Mouse (Mus musculus): ENCODE results near the gene Gpcpd1. TPM values are rescaled to one million over a fixed set of nuclear protein-coding genes. Genes with fewer than 3 reads are reported as not detected.

Gpcpd1 gene
- total RNA-seq, 2 experiments from 2014 or later, result 219 to 274 TPM

DNA sequence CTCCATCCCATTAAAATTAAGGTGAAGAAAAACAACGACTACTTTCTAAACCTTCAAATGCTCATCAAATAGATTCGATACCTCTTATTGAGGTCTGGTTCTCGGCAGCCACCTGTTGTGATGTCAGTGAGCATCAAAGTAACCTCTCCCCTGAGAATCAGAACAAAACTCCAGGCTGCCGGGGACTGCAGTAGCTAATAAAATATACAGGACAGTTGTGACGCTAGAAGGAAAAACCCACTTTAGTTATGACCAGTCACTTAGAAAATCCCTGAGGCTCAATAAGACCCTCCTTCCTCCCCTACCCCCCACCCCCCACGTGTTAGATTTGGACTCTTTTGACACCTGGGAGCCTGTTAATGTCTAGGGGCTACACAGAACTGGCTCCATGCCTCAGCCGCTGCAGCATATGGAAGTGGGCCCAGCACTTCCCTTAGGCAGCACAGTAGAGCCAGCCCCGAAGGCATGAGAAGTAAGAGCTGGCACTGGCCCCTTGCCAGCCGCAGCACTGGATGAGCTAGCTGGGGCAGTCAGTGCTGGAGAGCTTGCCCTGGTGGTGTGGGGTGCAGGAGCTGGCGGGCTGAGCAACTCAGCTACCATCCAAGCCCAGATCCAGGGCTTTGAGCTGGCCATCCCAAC lies 60.5 kb downstream of the Gpcpd1 start:
- intact Hi-C loops (cut with DNase I), result no loop called here
- DNase-seq, result peak; percentile 33 to 42

DNA sequence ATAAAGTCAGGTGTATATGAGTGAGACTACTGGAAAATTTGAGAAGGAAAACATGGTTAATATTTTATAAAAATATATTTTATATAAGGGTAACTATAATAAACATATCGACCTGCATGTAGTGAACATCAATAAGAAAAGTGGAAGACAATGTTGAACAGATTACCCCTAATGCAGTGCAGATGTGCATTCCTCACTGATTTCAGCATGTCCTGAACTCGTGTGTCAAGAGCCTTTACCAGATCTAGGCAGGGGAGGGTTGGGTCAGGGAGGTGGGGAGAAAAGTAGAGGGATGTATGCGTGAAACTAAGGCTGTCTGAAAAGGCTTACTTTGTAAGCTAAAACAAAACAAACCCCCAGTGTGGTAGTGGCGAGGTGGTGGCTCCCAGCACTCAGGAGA lies 61.4 kb downstream of the Gpcpd1 start:
- intact Hi-C loops (cut with DNase I), result no loop called here

DNA sequence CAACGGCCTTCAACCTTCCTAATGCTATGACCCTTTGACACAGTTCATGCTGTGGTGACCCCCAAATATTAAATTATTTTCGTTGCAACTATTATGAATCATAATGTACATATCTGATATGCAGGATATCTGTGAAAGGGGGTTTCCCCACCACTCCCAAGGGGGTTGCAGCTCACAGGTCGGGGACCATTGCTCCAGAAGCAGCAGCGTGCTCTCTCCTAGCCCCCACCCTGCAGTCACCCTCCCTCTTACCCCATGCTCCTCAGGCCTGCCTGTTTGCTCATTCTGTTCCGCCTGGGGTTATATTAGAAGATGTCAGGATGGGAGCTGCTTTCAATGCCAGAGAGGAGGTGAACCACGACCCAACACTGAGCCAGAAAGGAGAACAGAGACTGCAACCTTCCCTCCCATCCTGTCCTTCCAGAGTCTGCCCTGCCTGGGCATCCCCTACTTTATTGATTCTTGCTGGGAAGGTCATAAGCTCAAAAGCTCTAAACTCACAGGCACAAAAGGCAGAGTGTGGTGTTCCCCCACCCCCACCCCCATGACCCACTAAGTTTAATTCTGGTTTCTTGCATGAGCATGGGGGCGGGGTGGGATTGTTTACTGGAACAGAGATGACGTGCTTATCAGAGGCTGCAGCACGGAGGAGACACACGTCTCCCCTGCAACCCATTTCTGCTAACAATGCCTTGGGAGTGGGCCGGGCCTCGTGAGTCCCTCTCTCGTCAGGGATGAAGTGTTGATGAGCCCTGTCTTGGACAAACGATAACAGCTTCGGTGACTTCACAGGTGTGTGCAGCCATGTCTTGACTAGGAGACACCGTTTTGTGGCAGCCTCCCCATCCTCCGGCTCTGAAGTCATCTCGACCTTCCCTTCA lies 69.3 kb downstream of the Gpcpd1 start:
- intact Hi-C loops (cut with DNase I), result loop anchor here (1.0 kb wide), 1 partner anchor 198 kb away; no protein-coding TSS in a partner anchor
- DNase-seq, result no peak

More for the DNA sequence above, 61.4 kb downstream of the Gpcpd1 start:
- DNase-seq, result no peak

DNA sequence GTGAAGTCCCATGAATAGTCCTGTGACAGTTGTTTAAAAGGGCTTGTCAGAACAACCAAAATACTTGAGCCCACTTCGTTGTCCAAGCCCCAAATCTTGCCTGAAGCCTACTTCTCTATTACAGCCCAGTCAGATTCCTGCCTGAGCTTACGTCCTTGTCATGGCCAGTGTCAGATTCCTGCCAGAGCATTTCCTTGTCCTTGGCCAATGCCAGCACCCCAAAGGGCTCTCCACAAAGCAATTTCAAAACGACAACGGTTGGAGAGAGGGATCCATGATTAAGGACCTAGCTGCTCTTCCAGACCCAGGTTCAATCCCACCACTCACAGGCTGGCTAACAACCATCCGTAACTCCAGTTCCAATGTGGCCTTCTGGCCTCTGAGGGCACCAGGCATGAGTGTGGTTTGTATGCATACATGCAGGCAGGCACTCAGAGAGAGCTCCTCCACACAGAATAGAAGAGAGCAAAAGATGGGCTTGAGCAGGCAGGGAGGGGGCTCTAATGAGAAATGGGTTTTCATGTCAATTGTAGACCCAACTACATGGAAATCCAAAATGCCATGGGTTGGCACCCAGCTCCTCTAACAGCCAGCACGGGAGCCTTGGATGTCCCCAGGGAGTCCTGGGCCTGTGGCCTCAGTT lies 70.2 kb downstream of the Gpcpd1 start:
- no peak for DNase-seq
- intact Hi-C loops (cut with DNase I), result loop anchor here (2.0 kb wide), 1 partner anchor 389 kb away; no protein-coding TSS in a partner anchor

DNA sequence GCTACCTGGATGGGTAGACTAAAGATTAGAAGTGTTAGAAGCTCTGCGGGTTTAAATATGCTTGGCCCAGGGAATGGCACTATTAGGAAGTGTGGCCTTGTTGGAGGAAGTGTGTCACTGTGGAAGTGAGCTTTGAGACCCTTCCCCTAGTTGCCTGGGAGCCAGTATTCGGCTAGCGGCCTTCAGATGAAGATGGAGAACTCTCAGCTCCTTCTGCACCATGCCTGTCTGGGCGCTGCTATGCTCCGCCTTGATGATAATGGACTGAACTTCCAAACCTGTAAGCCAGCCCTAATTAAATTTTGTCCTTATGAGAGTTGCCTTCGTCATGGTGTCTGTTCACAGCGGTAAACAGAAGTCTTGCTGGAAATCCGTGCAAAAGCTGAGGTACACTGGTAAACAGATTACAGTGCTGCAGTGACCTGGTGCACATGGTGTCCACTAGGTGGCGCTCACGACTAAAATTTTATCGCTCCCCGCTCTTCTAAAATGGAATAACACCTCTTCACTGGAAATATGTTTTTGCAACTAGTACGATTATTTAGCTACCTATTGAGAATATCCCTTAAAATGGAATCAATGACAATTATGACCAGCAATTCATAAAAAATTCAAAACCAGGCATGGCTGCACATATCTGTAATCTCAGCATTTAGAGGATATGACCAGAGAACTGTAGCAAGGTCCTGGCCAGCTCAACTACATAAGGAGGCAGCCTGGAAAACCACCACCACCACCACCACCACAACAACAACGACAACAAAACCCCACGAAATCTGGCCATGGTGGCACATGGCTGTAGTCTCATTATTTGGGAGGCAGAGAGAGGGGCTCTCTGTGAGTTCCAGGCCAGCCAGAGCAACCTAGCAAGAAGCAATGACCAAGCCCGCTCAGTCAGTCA lies 71.1 kb downstream of the Gpcpd1 start:
- DNase-seq, result peak; percentile 75 to 83
- intact Hi-C loops (cut with DNase I), result loop anchor here (1.0 to 2.0 kb wide), 2 partner anchors 185 to 390 kb away; no protein-coding TSS in a partner anchor

DNA sequence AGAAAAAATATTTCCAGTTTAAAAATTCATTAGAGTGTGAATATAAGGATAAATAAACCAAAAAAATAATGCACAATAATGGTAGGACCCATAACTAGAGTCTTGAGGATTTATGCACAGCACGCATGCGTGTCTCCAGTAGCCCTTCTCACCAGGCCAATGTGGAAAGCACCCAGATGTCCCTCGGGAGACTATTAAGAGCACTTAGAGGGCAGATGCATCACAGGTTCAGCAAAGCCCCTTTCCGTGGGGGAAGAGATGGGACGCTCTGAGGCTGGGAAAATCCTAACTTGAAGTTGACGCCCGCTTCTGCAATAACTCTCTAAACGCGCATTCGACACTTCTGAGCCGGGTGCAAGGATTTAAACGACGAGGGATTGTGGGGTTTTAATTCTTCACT lies 71.9 kb downstream of the Gpcpd1 start:
- no peak for DNase-seq
- intact Hi-C loops (cut with DNase I), result loop anchor here (1.0 to 2.0 kb wide), 2 partner anchors 186 to 391 kb away; no protein-coding TSS in a partner anchor

DNA sequence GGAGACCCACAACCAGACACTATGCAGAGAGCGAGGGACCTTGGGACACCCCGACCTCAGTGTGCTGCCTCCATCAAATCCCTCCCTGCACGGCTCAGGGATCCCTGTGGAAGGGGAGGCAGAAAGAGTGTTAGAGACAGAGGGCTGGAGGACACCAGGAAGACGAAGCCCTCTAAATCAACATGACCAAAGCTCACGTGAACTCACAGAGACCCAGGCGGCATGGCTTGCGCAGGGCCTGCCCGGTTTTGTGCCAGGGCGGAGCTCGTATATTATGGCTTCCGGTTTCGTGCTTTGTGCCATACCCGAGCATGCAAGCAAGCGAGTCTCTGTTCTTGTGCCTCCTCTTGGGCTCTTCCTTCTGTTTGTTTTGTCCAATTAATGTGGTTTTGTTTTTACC lies 72.5 kb downstream of the Gpcpd1 start:
- DNase-seq, result no peak
- intact Hi-C loops (cut with DNase I), result no loop called here

DNA sequence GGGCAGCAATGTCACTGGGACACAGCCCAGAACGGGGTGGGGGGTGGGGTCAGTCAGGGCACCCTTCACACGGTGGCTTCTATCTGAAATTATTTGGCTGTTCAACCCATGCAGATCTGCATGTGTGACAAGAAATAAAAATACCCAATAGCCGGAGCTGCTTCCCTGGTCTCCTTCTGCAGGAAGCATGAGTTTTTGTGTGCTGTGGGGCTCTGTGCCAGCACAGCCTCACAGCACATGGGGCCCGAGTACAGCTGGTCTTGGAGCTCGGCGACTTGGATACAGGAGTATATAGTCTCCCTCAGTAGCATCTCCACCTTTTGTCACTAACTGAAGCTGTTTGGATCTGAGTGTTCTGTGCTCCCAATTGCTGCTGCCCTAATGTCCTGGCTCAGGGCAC lies 73.2 kb downstream of the Gpcpd1 start:
- peak; percentile 29 to 40 for DNase-seq
- intact Hi-C loops (cut with DNase I), result no loop called here

DNA sequence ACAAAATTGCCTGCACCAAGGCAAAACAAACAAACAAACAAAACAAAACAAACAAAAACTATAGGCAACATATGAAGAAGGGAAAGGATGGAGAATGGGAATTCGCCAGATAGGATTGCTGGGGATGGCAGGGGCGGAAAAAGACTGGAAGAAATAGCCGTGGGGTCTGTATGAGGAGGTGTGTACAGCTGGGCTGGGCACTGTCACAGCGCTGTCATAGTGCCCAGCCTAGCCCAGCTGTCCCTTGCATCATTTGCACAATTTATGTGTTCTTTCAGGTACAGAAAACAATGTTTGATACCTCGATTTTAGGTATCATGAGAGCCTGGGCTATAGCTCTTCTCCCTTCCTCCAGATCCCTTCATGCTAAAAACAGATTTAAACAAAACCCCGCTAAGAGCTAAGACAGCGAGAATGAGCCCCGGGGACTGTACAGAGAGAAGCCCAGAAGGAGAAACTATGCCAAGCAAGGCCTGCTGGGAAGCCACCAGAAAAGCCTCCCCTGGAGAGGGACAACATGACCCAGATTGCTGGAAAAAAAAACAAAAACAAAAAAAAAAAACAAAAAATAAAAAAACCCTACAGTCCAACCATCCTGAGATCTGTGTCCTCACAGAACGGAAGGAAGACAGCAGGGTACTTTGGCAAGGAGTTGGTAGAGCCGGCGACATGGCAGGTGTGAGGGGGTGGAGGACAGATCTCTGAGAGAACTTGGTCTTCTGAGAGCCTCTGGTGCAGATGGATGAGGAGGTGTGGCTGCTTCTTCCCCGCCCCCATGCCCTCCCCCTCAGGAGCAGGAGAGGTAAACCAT lies 74.0 kb downstream of the Gpcpd1 start:
- intact Hi-C loops (cut with DNase I), result no loop called here
- DNase-seq, result no peak

DNA sequence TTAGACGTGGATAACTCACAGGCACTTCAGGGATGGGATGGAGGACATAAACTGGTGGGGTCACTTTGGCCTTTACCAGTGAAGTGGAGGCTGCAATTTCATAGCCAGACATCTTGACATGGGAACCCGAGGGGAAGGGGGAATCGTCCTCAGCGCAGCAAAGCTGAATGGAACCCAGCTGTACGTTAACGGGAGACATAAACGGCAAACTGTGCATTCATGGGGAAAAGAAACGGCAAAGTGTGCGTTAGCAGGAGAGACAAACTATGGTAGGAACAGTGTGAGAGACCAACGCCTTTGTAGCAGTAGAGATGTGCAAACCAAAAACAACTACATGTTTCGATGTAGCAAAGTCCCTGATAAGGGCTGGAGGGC lies 74.6 kb downstream of the Gpcpd1 start:
- intact Hi-C loops (cut with DNase I), result no loop called here
- no peak for DNase-seq

DNA sequence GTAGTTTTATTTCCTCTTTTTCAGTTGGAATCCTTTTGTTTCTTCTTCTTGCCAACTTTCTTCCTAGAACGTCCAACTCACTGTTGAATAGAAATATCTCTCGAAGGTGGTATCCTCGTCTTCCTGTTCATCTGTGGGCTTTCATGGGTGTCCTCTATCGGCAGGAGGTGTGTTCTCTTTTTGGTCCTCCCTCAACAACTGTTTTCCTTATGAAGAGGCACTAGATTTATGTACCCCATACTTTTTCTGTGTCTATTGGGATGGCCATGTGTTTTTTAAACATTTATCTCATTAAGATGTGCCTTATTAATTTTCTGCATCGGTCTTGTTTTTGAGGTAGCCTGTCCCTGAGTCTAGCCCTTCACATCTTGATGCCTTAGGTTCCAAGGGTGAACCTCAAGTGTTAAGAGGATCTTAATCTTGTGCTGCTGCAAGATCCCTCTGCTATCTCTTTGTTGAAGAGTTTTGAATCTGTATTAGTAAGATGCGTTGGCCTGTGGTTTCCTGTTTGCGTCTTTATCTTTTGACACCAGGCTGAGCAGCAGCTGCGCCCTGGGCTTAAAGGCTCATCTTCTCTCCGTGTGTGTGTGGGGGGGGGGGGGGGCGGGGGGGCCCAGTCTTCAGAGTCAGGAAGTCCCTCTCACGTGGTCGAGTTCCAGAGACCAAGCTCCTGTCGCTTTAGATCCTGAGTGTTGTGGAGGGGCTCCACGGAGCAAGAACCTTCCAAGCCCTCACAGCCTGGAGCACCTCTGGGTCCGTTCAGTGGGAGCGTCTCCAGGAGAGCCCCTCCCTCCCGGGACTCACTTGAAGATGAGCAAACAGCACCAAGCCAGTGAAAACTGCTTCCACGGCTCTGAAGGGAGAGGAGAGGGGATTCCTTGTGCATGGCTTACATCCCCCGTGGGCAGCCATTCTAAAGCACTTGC lies 75.2 kb downstream of the Gpcpd1 start:
- intact Hi-C loops (cut with DNase I), result no loop called here
- DNase-seq, result no peak

DNA sequence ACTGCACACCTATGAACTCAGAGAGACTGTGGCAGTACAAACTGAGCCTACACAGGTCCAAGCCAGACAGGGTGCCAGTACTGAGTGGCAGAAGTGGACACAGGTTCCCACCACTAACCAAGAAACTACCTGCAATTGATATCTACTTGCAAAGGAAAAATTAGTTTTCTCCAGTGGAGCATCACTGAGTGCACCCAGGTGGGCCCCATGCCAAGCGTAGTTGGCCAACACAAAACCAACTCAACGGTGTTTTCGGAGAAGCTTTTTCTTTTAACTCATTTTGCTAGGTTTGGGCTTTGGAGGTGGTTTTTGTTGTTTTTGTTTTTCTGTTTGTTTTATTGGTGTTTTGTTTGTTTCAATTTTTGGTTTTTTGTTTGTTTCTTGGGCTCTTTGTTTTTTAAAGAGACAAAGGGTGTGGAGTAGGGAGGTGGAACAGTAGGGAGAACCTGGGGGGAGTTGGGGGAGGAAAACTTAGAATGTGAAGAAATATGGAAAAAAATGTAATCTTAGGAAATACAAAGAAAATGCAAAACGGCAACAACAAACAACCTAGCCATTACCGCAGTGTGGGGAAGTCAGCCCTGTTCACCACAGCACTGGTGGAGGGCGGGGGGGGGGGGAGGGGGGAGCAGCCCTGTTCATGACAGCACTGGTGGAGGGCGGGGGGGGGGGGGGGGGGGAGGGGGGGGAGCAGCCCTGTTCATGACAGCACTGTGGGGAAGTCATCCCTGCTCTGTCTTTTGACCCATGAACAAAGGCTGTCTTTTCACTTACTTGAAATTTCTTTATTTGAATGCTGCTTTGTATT lies 76.3 kb downstream of the Gpcpd1 start:
- DNase-seq, result no peak
- intact Hi-C loops (cut with DNase I), result no loop called here

DNA sequence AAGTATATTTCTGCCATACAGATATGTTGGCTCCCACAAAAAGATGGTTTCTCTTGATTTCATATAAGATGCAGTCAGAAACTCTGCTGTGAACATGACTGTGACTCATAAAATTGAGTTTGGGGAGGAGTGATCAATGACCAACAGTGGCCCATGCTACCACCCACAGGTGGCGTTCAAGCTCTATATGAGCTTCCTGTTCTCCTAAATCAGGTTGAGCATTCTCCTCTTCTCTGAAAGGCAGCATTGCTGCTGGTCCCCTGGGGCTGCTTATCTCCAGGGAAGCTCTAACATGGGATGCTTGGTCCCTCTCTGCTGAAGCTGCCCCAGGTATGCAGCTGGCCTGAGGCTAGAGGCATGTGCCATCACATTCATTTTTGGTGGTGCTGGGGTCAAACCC lies 77.8 kb downstream of the Gpcpd1 start:
- no peak for DNase-seq
- intact Hi-C loops (cut with DNase I), result no loop called here

DNA sequence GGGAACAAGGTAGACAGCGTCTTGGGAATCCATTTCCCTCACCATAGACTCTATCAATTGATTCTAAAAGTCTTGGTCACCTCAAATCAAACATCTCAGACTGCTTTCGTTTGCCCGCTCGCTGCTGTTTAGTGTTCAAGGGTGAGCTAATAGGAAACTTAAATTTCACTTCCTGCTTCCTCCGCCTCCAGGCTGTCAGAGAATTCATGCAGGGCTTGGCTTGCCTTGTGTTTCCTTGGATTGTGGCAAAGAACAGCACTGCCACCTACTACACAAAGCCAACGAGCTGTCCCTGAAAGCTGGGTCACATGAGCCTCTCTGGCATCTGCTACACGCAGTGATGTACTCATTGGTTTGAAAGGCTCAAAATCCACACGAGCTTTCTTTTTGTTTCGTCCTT lies 78.3 kb downstream of the Gpcpd1 start:
- intact Hi-C loops (cut with DNase I), result no loop called here
- DNase-seq, result no peak

DNA sequence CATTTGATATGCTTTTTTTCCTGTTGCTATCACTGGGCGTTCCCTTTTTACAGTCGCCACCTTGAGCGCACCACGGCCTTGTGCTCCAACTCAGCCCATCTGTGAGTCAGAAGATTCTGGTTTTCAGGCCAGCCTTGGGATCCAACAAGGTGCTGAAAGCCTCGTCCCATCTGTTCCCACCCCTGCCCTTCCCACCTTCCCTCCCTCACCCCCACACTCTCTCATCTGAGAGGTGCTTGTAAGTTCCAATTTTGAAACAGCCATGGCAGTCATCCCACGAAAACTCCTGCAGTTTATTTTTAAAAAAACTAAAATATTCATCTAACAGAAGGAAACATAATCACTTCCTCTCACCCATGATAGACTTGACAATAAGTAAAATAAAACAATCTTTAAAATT lies 80.0 kb downstream of the Gpcpd1 start:
- intact Hi-C loops (cut with DNase I), result no loop called here

DNA sequence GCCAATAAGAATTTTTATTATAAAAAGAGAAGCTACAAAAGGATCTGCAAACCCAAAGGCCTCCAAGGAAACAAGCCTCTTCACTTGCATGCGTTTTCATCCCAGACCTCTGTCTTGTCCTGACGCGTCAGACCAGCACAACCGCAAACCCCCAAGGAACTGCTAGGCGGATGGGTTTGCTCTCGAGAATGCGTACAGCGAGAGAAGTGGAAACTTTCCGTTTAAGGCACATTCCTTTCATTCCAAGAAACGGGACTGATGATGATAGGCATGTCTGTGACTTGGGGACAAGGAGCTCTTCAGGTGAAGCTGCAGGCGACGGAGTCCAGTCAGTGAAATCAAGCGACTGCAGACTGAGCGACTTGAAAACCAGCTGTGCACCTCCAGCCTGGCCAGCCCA lies 80.4 kb downstream of the Gpcpd1 start:
- no peak for DNase-seq
- intact Hi-C loops (cut with DNase I), result no loop called here

More for the DNA sequence above, 80.0 kb downstream of the Gpcpd1 start:
- no peak for DNase-seq

DNA sequence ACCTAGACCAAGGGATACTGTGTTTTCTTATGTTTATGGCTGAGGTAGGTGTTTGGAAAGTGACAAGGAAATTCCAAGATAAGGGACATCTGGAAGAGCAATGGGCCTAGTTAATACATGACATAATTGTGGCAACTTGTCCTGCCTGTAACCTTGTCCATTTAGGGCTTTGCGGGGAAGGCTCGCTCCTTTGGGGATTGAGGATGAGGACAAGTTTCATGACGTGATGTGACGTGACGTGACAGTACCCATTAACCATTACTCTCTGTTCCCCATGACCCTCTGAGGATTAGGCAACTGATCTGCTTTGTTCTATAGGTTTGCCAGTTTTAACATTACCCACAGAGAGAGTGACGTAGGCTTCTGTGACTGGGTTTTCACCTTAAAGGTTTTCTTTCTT lies 81.7 kb downstream of the Gpcpd1 start:
- DNase-seq, result no peak
- intact Hi-C loops (cut with DNase I), result no loop called here

DNA sequence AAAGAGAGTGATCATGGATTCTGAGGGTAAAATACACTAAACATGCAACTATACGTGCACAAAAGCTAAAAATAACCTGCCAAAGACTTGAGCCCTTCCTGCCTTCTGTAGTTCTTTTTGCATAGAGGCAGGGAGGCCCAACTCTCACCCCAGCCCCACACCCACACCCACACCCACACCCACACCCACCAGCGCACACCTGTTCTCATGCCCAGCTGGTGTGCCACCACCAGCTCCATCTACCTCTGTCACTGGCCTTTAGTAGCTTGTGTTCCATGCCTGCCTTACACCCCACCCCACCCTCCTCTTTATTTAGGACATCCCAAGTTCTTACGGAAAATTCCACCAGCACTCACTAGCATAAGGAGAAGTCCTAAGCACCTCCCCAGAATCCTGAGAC lies 89.2 kb downstream of the Gpcpd1 start:
- DNase-seq, result no peak
- intact Hi-C loops (cut with DNase I), result no loop called here
